Mouse (Mus musculus): ENCODE data around the gene Pcsk2. TPM values are rescaled to one million over a fixed set of nuclear protein-coding genes. Genes with fewer than 3 reads are reported as not detected.
A peak's percentile ranks its signal among the peaks of the same experiment; 100 is the strongest.

Gene Pcsk2
- polyA plus RNA-seq, 1 experiment from 2014 or later, result 0.73 TPM

- no peaks in the 10 kb centered on the region for H3K36me3 ChIP-seq
- no peaks in the 10 kb centered on the region for H3K9me3 ChIP-seq
- H3K27me3 ChIP-seq, result no peaks in the 10 kb centered on the region
- 65% methylated on average over 4 of the region's 4 CpGs for WGBS
- H3K27ac ChIP-seq, result no peak overlapping the region
- ATAC-seq (ENCODE audit: insufficient number of reproducible peaks, low FRiP score, low TSS enrichment, low read depth), result no peak
- no peak overlapping the region for H3K4me3 ChIP-seq
- H3K4me2 ChIP-seq, result no peak overlapping the region
- no peak overlapping the region for H3K9ac ChIP-seq
- H3K4me1 ChIP-seq, result no peaks in the 10 kb centered on the region
Measured at GRCm38 (mm10) chr2:143656968-143657367, 111.0 kb downstream of the Pcsk2 start.

- H3K4me2 ChIP-seq, result no peak overlapping the region
- H3K27me3 ChIP-seq, result no peaks in the 10 kb centered on the region
- H3K4me1 ChIP-seq, result no peaks in the 10 kb centered on the region
- 85% methylated on average over 5 of the region's 5 CpGs for WGBS
- no peak overlapping the region for H3K9ac ChIP-seq
- no peak overlapping the region for H3K4me3 ChIP-seq
- H3K27ac ChIP-seq, result no peak overlapping the region
- H3K9me3 ChIP-seq, result no peaks in the 10 kb centered on the region
- no peaks in the 10 kb centered on the region for H3K36me3 ChIP-seq
- no peak for ATAC-seq (ENCODE audit: insufficient number of reproducible peaks, low FRiP score, low TSS enrichment, low read depth)
Measured at GRCm38 (mm10) chr2:143666785-143667184, 120.8 kb downstream of the Pcsk2 start.

- Histone ChIP-seq H3K36me3 (no peaks in the 10 kb centered on the region), H3K4me3 (no peak overlapping the region), H3K4me1 (0 out of 2 replicates have a peak, but pooled peaks cover 2% of the 10 kb centered on the region), H3K4me2 (no peak overlapping the region), H3K27me3 (no peaks in the 10 kb centered on the region), H3K9me3 (no peaks in the 10 kb centered on the region), H3K9ac (no peak overlapping the region), H3K27ac (no peak overlapping the region)
- 88% methylated on average over 4 of the region's 4 CpGs for WGBS
- ATAC-seq (ENCODE audit: insufficient number of reproducible peaks, low FRiP score, low TSS enrichment, low read depth), result no peak
Measured at GRCm38 (mm10) chr2:143677869-143678268, 131.9 kb downstream of the Pcsk2 start.

GRCm38 (mm10) chr2:143679513-143679912, 133.6 kb downstream of the Pcsk2 start:
- H3K36me3 ChIP-seq, result no peaks in the 10 kb centered on the region
- H3K4me1 ChIP-seq, result 0 out of 2 replicates have a peak, but pooled peaks cover 2% of the 10 kb centered on the region
- no peak overlapping the region for H3K9ac ChIP-seq
- ATAC-seq (ENCODE audit: insufficient number of reproducible peaks, low FRiP score, low TSS enrichment, low read depth), result no peak
- no peak overlapping the region for H3K4me2 ChIP-seq
- H3K4me3 ChIP-seq, result no peak overlapping the region
- H3K27ac ChIP-seq, result no peak overlapping the region
- no peaks in the 10 kb centered on the region for H3K9me3 ChIP-seq
- WGBS, result 57% methylated on average over 2 of the region's 2 CpGs
- no peaks in the 10 kb centered on the region for H3K27me3 ChIP-seq

- 64% methylated on average over 8 of the region's 8 CpGs for WGBS
- Histone ChIP-seq H3K4me3 (no peak overlapping the region), H3K27ac (no peak overlapping the region), H3K4me1 (0 out of 2 replicates have a peak, but pooled peaks cover 2% of the 10 kb centered on the region), H3K27me3 (no peaks in the 10 kb centered on the region), H3K9ac (no peak overlapping the region), H3K4me2 (no peak overlapping the region), H3K9me3 (no peaks in the 10 kb centered on the region), H3K36me3 (no peaks in the 10 kb centered on the region)
- ATAC-seq (ENCODE audit: insufficient number of reproducible peaks, low FRiP score, low TSS enrichment, low read depth), result no peak
Measured at GRCm38 (mm10) chr2:143681873-143682555, 136.1 kb downstream of the Pcsk2 start.

GRCm38 (mm10) chr2:143683513-143683912, 137.6 kb downstream of the Pcsk2 start:
- no peak overlapping the region for H3K9ac ChIP-seq
- H3K4me1 ChIP-seq, result 0 out of 2 replicates have a peak, but pooled peaks cover 2% of the 10 kb centered on the region
- WGBS, result 91% methylated on average over 2 of the region's 2 CpGs
- H3K4me3 ChIP-seq, result no peak overlapping the region
- no peak overlapping the region for H3K27ac ChIP-seq
- no peaks in the 10 kb centered on the region for H3K27me3 ChIP-seq
- ATAC-seq (ENCODE audit: insufficient number of reproducible peaks, low FRiP score, low TSS enrichment, low read depth), result no peak
- H3K9me3 ChIP-seq, result no peaks in the 10 kb centered on the region
- no peaks in the 10 kb centered on the region for H3K36me3 ChIP-seq
- no peak overlapping the region for H3K4me2 ChIP-seq

- Histone ChIP-seq H3K27ac (no peak overlapping the region), H3K27me3 (no peaks in the 10 kb centered on the region), H3K4me2 (no peak overlapping the region), H3K9me3 (no peaks in the 10 kb centered on the region), H3K4me1 (no peaks in the 10 kb centered on the region), H3K36me3 (no peaks in the 10 kb centered on the region), H3K9ac (no peak overlapping the region), H3K4me3 (no peak overlapping the region)
- WGBS, result 52% methylated on average over 3 of the region's 3 CpGs
- no peak for ATAC-seq (ENCODE audit: insufficient number of reproducible peaks, low FRiP score, low TSS enrichment, low read depth)
Measured at GRCm38 (mm10) chr2:143691244-143691643, 145.3 kb downstream of the Pcsk2 start.

GRCm38 (mm10) chr2:143696026-143696557, 150.1 kb downstream of the Pcsk2 start:
- 51% methylated on average over 14 of the region's 14 CpGs for WGBS
- no peak for ATAC-seq (ENCODE audit: insufficient number of reproducible peaks, low FRiP score, low TSS enrichment, low read depth)
- no peaks in the 10 kb centered on the region for H3K4me1 ChIP-seq
- H3K27ac ChIP-seq, result no peak overlapping the region
- H3K9me3 ChIP-seq, result no peaks in the 10 kb centered on the region
- no peaks in the 10 kb centered on the region for H3K27me3 ChIP-seq
- H3K36me3 ChIP-seq, result no peaks in the 10 kb centered on the region
- H3K4me2 ChIP-seq, result no peak overlapping the region
- no peak overlapping the region for H3K9ac ChIP-seq
- H3K4me3 ChIP-seq, result no peak overlapping the region

GRCm38 (mm10) chr2:143696704-143697103, 150.7 kb downstream of the Pcsk2 start:
- Histone ChIP-seq H3K36me3 (no peaks in the 10 kb centered on the region), H3K9me3 (no peaks in the 10 kb centered on the region), H3K4me3 (no peak overlapping the region), H3K27ac (no peak overlapping the region), H3K27me3 (no peaks in the 10 kb centered on the region), H3K9ac (no peak overlapping the region), H3K4me2 (no peak overlapping the region), H3K4me1 (no peaks in the 10 kb centered on the region)
- ATAC-seq (ENCODE audit: insufficient number of reproducible peaks, low FRiP score, low TSS enrichment, low read depth), result 0 out of 2 replicates have a peak, but pooled peaks have one; percentile 35
- WGBS, result 89% methylated on average over 7 of the region's 7 CpGs

- H3K36me3 ChIP-seq, result no peaks in the 10 kb centered on the region
- no peak for ATAC-seq (ENCODE audit: insufficient number of reproducible peaks, low FRiP score, low TSS enrichment, low read depth)
- H3K27ac ChIP-seq, result no peak overlapping the region
- no peak overlapping the region for H3K9ac ChIP-seq
- H3K4me3 ChIP-seq, result no peak overlapping the region
- H3K27me3 ChIP-seq, result no peaks in the 10 kb centered on the region
- no peak overlapping the region for H3K4me2 ChIP-seq
- WGBS, result 63% methylated on average over 5 of the region's 5 CpGs
- H3K4me1 ChIP-seq, result no peaks in the 10 kb centered on the region
- no peaks in the 10 kb centered on the region for H3K9me3 ChIP-seq
Measured at GRCm38 (mm10) chr2:143701141-143701540, 155.2 kb downstream of the Pcsk2 start.

GRCm38 (mm10) chr2:143702931-143703344, 157.0 kb downstream of the Pcsk2 start:
- H3K36me3 ChIP-seq, result no peaks in the 10 kb centered on the region
- H3K9ac ChIP-seq, result no peak overlapping the region
- 80% methylated on average over 3 of the region's 3 CpGs for WGBS
- no peak overlapping the region for H3K27ac ChIP-seq
- H3K4me3 ChIP-seq, result no peak overlapping the region
- no peaks in the 10 kb centered on the region for H3K9me3 ChIP-seq
- no peaks in the 10 kb centered on the region for H3K4me1 ChIP-seq
- H3K27me3 ChIP-seq, result no peaks in the 10 kb centered on the region
- ATAC-seq (ENCODE audit: insufficient number of reproducible peaks, low FRiP score, low TSS enrichment, low read depth), result no peak
- no peak overlapping the region for H3K4me2 ChIP-seq

- H3K9ac ChIP-seq, result no peak overlapping the region
- ATAC-seq (ENCODE audit: insufficient number of reproducible peaks, low FRiP score, low TSS enrichment, low read depth), result no peak
- H3K4me1 ChIP-seq, result no peaks in the 10 kb centered on the region
- H3K27ac ChIP-seq, result no peak overlapping the region
- no peak overlapping the region for H3K4me2 ChIP-seq
- WGBS, result 71% methylated on average over 3 of the region's 3 CpGs
- H3K36me3 ChIP-seq, result no peaks in the 10 kb centered on the region
- no peak overlapping the region for H3K4me3 ChIP-seq
- H3K9me3 ChIP-seq, result no peaks in the 10 kb centered on the region
- H3K27me3 ChIP-seq, result no peaks in the 10 kb centered on the region
Measured at GRCm38 (mm10) chr2:143708205-143708604, 162.2 kb downstream of the Pcsk2 start.

All from limb, embryonic 15.5 days (tissue).